Mouse (Mus musculus) embryo, embryonic 11 days (tissue): ENCODE data around the gene Enpp6.

Experiments used
- DNase-seq: peaks from one replicate; pipeline ENCODE4 v3.0.0-alpha.2; 2015

Enpp6 gene

GRCm38 (mm10) chr8:47072001-47072400, 85.3 kb downstream of the Enpp6 start:
- DNase-seq, result no peak

GRCm38 (mm10) chr8:47075941-47076555, 89.4 kb downstream of the Enpp6 start:
- DNase-seq, result no peak

GRCm38 (mm10) chr8:47080037-47080436, 93.3 kb downstream of the Enpp6 start:
- no peak for DNase-seq

GRCm38 (mm10) chr8:47082201-47083027, 95.7 kb downstream of the Enpp6 start:
- no peak for DNase-seq

- DNase-seq, result no peak
These were observed 103.3 kb downstream of the Enpp6 start for GRCm38 (mm10) chr8:47090021-47090420.

GRCm38 (mm10) chr8:47105617-47106016, 118.9 kb downstream of the Enpp6 start:
- no peak for DNase-seq

GRCm38 (mm10) chr8:47114133-47114796, 127.6 kb downstream of the Enpp6 start:
- DNase-seq, result no peak

- DNase-seq, result no peak
These were observed 130.6 kb downstream of the Enpp6 start for GRCm38 (mm10) chr8:47117336-47117735.

- no peak for DNase-seq
These were observed 133.2 kb downstream of the Enpp6 start for GRCm38 (mm10) chr8:47119895-47120294.

GRCm38 (mm10) chr8:47128859-47129258, 142.2 kb downstream of the Enpp6 start:
- no peak for DNase-seq

- DNase-seq, result no peak
These were observed 146.7 kb downstream of the Enpp6 start for GRCm38 (mm10) chr8:47133381-47133780.

- peak; percentile 44 for DNase-seq
These were observed 148.0 kb downstream of the Enpp6 start for GRCm38 (mm10) chr8:47134736-47135135.

- DNase-seq, result peak; percentile 43
These were observed 148.9 kb downstream of the Enpp6 start for GRCm38 (mm10) chr8:47135586-47135985.

- no peak for DNase-seq
These were observed 149.4 kb downstream of the Enpp6 start for GRCm38 (mm10) chr8:47136047-47136446.

GRCm38 (mm10) chr8:47145258-47145657, 158.6 kb downstream of the Enpp6 start:
- no peak for DNase-seq
